Comparison of ENCODE assay signal across 13 mouse cellular contexts in the genomic region with DNA sequence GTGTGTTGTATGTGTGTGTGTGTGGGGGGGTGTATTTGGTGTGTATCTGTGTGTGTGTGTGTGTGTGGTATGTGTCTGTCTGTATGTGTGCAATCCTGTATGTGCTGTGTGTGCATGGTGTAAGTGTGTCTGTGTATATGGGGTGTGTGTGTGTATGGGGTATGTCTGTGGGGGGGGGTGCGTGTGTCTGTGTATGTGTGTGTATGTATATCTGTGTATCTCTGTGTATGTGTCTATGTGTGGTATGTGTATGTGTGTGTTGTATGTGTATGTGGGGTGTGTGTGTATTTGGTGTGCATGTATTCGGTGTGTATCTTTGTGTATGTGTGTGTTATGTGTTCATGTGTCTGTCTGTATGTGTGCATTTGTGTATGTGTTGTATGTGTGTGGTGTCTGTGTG.
"Had no signal": no experiment of that assay in that cellular context is flagged by ENCODE, and none has a peak within 500 bp of the region (broad histone marks: within the 10 kb centered on the region; RNA-seq: fewer than 3 reads in every experiment).

No protein-coding gene starts in this region.

- H3K9ac ChIP-seq: kidney, embryonic 15.5 days; liver, embryonic 13.5 days; midbrain, embryonic 12.5 days had no signal

- H3K27me3 ChIP-seq: kidney, embryonic 15.5 days; liver, embryonic 13.5 days; midbrain, embryonic 12.5 days had no signal

- H3K4me3 ChIP-seq: kidney, embryonic 15.5 days; left cerebral cortex, adult 2 months; liver, embryonic 13.5 days; midbrain, embryonic 12.5 days had no signal

- H3K36me3 ChIP-seq: kidney, embryonic 15.5 days; liver, embryonic 13.5 days had no signal

- H3K27ac ChIP-seq: kidney, embryonic 15.5 days; left cerebral cortex, adult 2 months; liver, embryonic 13.5 days; midbrain, embryonic 12.5 days had no signal

- H3K9me3 ChIP-seq: kidney, embryonic 15.5 days; liver, embryonic 13.5 days; midbrain, embryonic 12.5 days had no signal

- H3K4me2 ChIP-seq: kidney, embryonic 15.5 days; liver, embryonic 13.5 days; midbrain, embryonic 12.5 days had no signal

- DNase-seq: kidney, adult 8-10 months; kidney, postnatal 10 days; kidney, postnatal 36 days; layer of hippocampus, postnatal 36 days; liver, embryonic 13.5 days; lung, adult 2 months; lung, postnatal 14 days; lung, postnatal 4 days; thymus, adult 18-20 months; thymus, postnatal 36 days had no signal

- H3K4me1 ChIP-seq: kidney, embryonic 15.5 days; liver, embryonic 13.5 days; midbrain, embryonic 12.5 days had no signal
